Mouse (Mus musculus) midbrain, embryonic 10.5 days (tissue): Measurements from ENCODE around the gene Zfp174. TPM values are rescaled to one million over a fixed set of nuclear protein-coding genes. Genes with fewer than 3 reads are reported as not detected.
A peak's percentile ranks its signal among the peaks of the same experiment; 100 is the strongest.
"Not testable (repeated sequence)": the region's sequence is repeated elsewhere in the genome, so short reads cannot be mapped to it uniquely, and the experiment has no call there.

Experiments
- DNase-seq: peaks from one replicate; pipeline ENCODE4 v3.0.0-alpha.2; 2017; ENCODE audit warnings: low spot score
- H3K27ac ChIP-seq: fragments of 300-500 bp; sonication (generic); replicated peaks from 2 replicates; pipeline ENCODE4 v1.5.1; 2016; ENCODE audit warnings: mild to moderate bottlenecking
- H3K27me3 ChIP-seq: fragments of 300-500 bp; sonication (generic); 2 replicates; pipeline ENCODE4 v1.6.1; 2016; ENCODE audit warnings: low read depth, mild to moderate bottlenecking; ENCODE audit not compliant: poor library complexity, severe bottlenecking
- H3K36me3 ChIP-seq: fragments of 300-500 bp; sonication (generic); 2 replicates; pipeline ENCODE4 v1.6.1; 2016; ENCODE audit warnings: mild to moderate bottlenecking, moderate library complexity
- H3K4me1 ChIP-seq: fragments of 300-500 bp; sonication (generic); 2 replicates; pipeline ENCODE4 v1.6.1; 2016
- H3K4me3 ChIP-seq: fragments of 300-500 bp; sonication (generic); 2 replicates; pipeline ENCODE4 v1.5.1; 2016; ENCODE audit warnings: mild to moderate bottlenecking, moderate library complexity
- H3K9me3 ChIP-seq: fragments of 300-500 bp; sonication (generic); replicated peaks from 2 replicates; pipeline ENCODE4 v1.6.1; 2016; ENCODE audit warnings: mild to moderate bottlenecking
- WGBS: fragments of 180-500 bp; shearing (Covaris S2); methylation state at CpG from one replicate; pipeline ENCODE4 v1.1.7; 2016; 5-methylcytosine and 5-hydroxymethylcytosine counted together
- polyA plus RNA-seq: library from polyadenylated mRNA; unstranded; fragments of >200 nt; fragmentation: Nextera tagmentation; extraction: Ambion mirVana; gene quantifications from 2 replicates; pipeline ENCODE4 v1.2.1, GENCODE M21; 2016

The Zfp174 gene
- polyA plus RNA-seq = 1.00 and 1.3 TPM in 2 replicates

DNA sequence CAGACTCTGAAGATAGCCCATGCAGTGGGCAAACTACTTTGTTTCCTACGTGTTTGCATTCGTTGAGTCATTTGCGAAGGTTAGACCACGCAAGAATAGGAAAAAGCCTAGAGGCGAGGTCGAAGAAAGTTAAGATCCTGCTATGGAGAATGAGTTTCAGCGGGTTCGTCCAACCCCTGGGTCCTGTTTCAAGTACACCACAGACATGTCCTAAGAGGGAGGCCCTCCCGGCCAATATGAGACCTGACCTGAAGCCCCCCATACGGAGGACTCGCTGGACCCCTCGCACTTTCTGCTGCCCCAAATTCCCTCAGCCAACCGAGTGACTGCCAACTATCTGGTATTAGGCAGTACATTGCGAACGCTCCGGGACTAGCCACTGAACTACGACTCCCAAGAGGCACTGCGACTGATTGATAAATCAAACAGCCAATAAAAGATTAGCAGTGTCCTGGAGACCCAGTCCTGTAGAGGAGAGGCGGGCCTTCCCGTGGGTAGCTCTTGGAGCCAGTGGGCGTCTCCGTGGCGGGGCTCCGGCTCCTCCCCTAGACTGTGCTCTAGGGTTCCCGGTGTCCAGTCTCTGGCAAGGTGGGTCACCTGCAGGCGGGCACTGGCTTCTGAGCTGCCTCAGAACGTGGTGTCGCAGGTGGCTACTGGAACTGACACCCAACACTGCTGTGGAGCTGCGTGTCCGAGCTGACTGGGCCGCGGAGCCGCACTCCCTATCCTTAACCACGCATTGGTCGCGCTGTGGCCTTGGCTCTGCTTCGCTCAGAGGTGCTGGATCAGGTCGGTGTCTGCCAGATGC, at the start of gene Zfp174:
Zfp174 (plus strand) TSS at position 558 of the 808 bp plus-strand sequence.
- peak within 1 kb of the TSS; percentile 78 for H3K27ac ChIP-seq

DNA sequence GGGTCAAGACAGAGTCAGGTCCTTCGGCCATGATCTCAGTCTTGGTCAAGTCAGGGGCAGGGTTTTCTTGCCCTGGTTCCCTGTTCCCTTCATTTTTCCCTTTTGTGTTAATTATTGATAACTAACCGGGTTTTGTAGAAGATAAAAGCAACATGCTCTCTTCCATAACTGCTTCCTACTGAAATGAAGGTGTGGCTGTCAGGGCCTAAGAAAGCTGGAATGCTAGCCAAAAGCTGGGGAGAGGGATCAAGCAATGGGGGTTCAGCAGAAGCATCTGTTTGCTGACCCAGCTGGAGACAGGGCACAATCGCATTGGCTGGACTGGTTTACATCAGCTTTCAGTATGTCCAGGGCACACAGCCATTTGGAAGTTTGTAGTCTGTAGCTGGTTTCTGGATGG, 38.9 kb upstream of the Zfp174 start:
- Histone ChIP-seq H3K36me3 (no peaks in the 10 kb centered on the region), H3K4me3 (no peak overlapping the region), H3K4me1 (no peaks in the 10 kb centered on the region), H3K27ac (no peak overlapping the region), H3K27me3 (no peaks in the 10 kb centered on the region), H3K9me3 (peaks cover 17% of the 10 kb centered on the region)
- WGBS = 89% methylated on average over 3 of the region's 3 CpGs
- no peak for DNase-seq

More for the DNA sequence above, at the start of gene Zfp174:
- Histone ChIP-seq H3K9me3 (no peaks in the 10 kb centered on the region), H3K4me3 (peak within 1 kb of the TSS; percentile 75), H3K27me3 (no peaks in the 10 kb centered on the region), H3K4me1 (peaks cover 13% of the 10 kb centered on the region), H3K36me3 (no peaks in the 10 kb centered on the region)
- 3% methylated on average over 38 of the region's 38 CpGs for WGBS
- DNase-seq = peak; percentile 89

DNA sequence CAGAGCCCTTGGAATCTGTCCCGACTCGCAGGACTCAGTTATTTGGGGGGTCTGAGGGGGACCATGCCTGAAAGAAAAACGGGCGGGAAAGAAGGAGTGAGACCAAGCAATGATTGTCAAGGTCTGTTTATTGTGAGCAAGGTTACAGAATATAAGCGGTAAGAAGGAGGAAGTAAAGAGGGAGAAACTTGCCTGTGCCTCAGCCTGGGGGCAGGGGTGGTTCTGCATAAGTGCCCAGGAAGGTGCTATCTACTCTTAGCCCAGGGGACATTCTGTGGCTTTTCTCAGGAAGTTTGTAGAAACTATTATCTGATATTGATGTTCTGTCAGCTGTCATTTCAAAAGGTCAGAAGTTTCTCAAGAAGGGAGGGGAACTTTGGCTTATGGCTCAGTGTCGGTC, 32.4 kb upstream of the Zfp174 start:
- peaks cover 11% of the 10 kb centered on the region for H3K9me3 ChIP-seq
- H3K36me3 ChIP-seq, H3K4me3 ChIP-seq, H3K4me1 ChIP-seq, H3K27ac ChIP-seq, DNase-seq, H3K27me3 ChIP-seq: not testable (repeated sequence)
- WGBS = 81% methylated on average over 6 of the region's 6 CpGs

DNA sequence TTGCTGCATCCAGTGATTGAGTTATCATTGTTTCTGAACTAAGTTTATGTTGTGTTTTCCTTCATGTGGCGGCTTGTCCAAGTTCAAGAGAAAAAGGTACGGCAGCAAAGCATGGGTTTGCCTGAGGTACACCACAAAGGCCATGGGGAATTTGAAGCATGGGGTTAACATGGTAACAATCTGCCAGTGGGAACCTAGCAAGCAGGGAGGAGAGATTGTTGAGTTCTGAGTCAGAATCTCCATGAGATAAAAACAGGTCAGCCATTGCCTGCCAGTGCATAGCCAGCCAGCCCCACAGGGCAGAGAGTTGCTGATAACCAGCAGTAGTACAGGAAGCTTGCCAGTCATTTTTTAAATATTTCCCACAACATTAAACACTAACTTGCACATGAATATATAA, 26.9 kb upstream of the Zfp174 start:
- no peak overlapping the region for H3K27ac ChIP-seq
- H3K27me3 ChIP-seq = no peaks in the 10 kb centered on the region
- H3K4me3 ChIP-seq = no peak overlapping the region
- H3K9me3 ChIP-seq = 0 out of 2 replicates have a peak, but pooled peaks cover 4% of the 10 kb centered on the region
- WGBS = 94% methylated on average over 2 of the region's 2 CpGs
- no peaks in the 10 kb centered on the region for H3K4me1 ChIP-seq
- H3K36me3 ChIP-seq = no peaks in the 10 kb centered on the region
- DNase-seq = no peak

DNA sequence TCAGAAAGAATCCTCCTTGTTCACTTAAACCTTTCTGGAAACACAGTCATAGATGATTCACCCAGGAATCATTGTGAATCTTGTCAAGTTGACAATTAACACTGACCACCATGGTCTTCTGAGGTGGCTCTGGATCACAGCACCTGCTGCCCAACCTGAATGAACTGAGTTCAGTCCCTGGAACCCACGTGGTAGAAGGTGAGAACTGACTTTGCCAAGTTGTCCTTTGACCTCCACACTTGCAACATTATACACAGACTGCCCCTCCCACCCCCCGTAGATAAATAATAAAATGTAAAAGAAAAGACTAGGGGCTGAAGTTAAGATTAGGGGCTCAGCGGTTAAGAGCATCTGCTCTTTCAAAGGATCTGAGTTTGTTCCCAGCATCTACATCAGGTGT, 19.0 kb upstream of the Zfp174 start:
- no peaks in the 10 kb centered on the region; the same call in 1 of the 2 replicates for H3K9me3 ChIP-seq
- no peaks in the 10 kb centered on the region for H3K36me3 ChIP-seq
- H3K4me1 ChIP-seq = 0 out of 2 replicates have a peak, but pooled peaks cover 3% of the 10 kb centered on the region
- no peaks in the 10 kb centered on the region for H3K27me3 ChIP-seq
- no peak for DNase-seq
- WGBS = 54% methylated on average over 3 of the region's 3 CpGs
- H3K4me3 ChIP-seq = no peak overlapping the region
- H3K27ac ChIP-seq = no peak overlapping the region

DNA sequence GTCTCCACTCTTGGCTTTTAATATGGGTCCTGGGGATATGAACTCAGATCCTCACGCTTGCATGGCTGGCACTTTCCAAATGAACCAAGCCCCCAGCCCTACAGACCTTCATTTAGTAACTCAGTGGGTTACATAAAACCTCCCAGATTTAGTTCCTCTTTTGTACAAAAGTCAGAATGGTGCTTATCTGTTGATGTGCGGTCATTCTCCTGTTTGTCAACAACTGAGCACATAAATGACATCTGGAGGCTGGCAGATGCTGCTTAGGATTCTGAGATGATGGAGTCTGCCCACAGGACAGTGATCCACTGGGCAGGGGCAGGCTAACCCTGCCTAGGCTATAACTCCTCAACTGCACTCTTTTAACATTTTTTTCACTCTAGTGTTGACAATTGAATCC, 17.3 kb upstream of the Zfp174 start:
- no peaks in the 10 kb centered on the region for H3K27me3 ChIP-seq
- H3K27ac ChIP-seq = no peak overlapping the region
- no peaks in the 10 kb centered on the region; the same call in 1 of the 2 replicates for H3K9me3 ChIP-seq
- H3K4me1 ChIP-seq = 0 out of 2 replicates have a peak, but pooled peaks cover 3% of the 10 kb centered on the region
- H3K4me3 ChIP-seq = no peak overlapping the region
- DNase-seq = no peak
- H3K36me3 ChIP-seq = no peaks in the 10 kb centered on the region
- WGBS = 85% methylated on average over 2 of the region's 2 CpGs

DNA sequence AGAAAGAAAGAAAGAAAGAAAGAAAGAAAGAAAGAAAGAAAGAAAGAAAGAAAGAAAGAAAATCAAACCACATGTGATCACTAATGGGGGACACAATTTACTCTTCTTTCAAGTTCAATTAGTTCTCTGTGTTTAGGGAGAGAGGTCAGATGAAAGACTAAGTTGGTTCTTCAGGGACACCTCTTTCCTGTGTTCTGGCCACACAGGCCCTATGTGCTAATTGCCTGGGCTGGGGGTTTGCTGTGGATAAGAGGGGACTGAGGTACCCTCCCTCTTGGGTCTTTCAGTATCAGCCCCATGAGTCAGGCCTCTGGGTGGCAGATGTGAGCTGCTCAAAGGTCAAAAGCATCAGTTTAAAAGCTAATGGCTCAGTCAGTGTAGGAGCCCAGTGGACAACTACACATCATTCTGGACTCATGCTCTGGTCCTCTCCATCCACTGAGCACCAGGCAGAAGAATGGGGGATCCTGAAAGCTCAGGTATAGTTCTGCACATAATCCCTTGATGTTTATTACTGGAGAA, 16.4 kb upstream of the Zfp174 start, which contains the start of gene Olfr15:
Olfr15 (plus strand) TSS at position 291 of the 522 bp plus-strand sequence.
- DNase-seq = no peak
- Histone ChIP-seq H3K27ac (no peak within 1 kb of the TSS), H3K9me3 (no peaks in the 10 kb centered on the region; the same call in 1 of the 2 replicates), H3K4me3 (no peak within 1 kb of the TSS), H3K36me3 (no peaks in the 10 kb centered on the region), H3K27me3 (no peaks in the 10 kb centered on the region), H3K4me1 (0 out of 2 replicates have a peak, but pooled peaks cover 3% of the 10 kb centered on the region)

DNA sequence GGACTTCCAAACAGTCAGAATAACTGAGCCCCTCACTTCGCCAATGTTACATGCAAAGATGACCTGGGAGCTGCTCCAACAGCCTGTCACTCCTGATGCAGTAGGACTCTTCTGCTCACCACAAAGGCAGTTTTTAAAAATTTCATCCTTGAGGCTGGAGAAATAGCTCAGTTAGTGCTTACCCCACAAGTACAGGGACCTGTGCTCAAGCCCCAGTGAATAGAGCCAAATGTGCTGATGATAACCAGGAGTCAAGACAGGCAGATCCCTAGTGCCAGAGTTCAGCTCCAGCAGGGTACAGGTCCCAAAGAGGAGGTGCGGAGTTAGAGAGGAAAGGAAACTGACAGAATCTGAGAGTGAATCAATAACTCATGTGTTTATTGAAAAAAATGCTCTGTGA, 11.6 kb upstream of the Zfp174 start:
- Histone ChIP-seq H3K9me3 (no peaks in the 10 kb centered on the region), H3K4me1 (0 out of 2 replicates have a peak, but pooled peaks cover 3% of the 10 kb centered on the region), H3K36me3 (no peaks in the 10 kb centered on the region), H3K27ac (no peak overlapping the region), H3K27me3 (no peaks in the 10 kb centered on the region), H3K4me3 (no peak overlapping the region)
- no peak for DNase-seq
- 86% methylated on average over 2 of the region's 2 CpGs for WGBS

DNA sequence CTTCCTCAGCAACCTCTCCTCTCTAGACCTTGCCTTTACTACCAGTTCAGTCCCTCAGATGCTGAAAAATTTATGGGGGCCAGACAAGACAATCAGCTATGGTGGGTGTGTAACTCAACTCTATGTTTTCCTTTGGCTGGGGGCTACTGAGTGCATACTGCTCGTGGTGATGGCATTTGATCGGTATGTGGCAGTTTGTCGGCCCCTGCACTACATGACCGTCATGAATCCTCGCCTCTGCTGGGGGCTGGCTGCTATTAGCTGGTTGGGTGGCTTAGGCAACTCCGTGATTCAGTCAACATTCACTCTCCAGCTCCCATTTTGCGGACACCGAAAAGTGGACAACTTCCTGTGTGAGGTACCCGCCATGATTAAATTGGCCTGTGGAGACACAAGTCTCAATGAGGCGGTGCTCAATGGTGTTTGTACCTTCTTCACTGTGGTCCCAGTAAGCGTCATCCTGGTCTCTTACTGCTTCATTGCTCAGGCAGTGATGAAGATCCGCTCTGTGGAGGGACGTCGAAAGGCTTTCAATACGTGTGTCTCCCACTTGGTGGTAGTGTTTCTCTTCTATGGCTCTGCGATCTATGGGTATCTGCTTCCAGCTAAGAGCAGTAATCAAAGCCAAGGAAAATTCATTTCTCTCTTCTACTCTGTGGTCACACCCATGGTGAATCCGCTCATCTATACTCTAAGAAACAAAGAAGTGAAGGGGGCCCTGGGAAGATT, 7.7 kb upstream of the Zfp174 start:
- no peak overlapping the region for H3K27ac ChIP-seq
- WGBS = 62% methylated on average over 17 of the region's 17 CpGs
- H3K4me3 ChIP-seq = no peak overlapping the region
- H3K9me3 ChIP-seq = no peaks in the 10 kb centered on the region
- DNase-seq = no peak
- H3K4me1 ChIP-seq = no peaks in the 10 kb centered on the region
- H3K36me3 ChIP-seq = no peaks in the 10 kb centered on the region
- no peaks in the 10 kb centered on the region for H3K27me3 ChIP-seq

DNA sequence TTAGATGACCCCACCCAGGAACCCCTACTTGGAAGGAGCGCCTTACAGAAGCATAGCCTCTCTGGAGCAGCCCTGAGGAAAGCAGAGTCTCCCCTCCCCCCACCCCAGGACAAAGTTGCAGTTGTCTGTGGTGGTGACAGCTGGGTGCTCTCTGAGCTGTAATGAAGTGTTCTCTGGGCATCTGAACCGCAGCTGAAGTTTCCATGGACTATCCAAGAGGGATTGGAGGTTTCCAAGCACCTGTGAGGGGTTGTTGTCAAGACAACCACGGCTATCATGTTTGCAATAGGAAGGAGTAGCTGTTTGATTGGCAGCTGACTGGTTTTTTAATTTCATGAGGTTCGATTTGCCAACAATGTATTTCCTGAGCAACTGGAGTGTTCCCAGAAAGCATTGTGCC, 4.1 kb upstream of the Zfp174 start:
- no peaks in the 10 kb centered on the region for H3K9me3 ChIP-seq
- no peak for DNase-seq
- no peaks in the 10 kb centered on the region for H3K27me3 ChIP-seq
- WGBS = 42% methylated on average over 4 of the region's 4 CpGs
- no peak overlapping the region for H3K27ac ChIP-seq
- H3K4me1 ChIP-seq = peaks cover 11% of the 10 kb centered on the region
- H3K36me3 ChIP-seq = no peaks in the 10 kb centered on the region
- H3K4me3 ChIP-seq = no peak overlapping the region

DNA sequence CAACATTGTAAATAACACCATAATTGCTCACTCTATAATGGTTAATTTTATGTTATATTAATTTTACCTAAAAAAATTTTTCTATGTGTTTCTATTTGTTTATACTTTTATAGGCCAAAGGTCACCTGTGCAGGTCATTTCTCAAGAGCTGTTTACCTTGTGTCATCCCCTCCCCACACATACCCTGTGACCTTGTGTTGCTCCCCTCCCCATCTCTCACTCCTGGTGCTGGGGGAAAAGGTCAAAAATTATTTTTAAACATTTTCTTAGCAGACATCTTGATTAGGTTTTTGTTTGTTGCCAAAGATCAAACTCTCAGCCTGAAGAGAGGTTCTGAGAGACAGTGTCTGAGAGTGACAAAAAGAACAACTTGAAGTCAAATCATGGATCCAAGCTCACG, 3.3 kb upstream of the Zfp174 start:
- Histone ChIP-seq H3K27me3 (no peaks in the 10 kb centered on the region), H3K36me3 (no peaks in the 10 kb centered on the region), H3K4me3 (no peak overlapping the region), H3K27ac (no peak overlapping the region), H3K9me3 (no peaks in the 10 kb centered on the region), H3K4me1 (peaks cover 13% of the 10 kb centered on the region)
- WGBS = 69% methylated on average over 1 of the region's 1 CpGs
- no peak for DNase-seq

DNA sequence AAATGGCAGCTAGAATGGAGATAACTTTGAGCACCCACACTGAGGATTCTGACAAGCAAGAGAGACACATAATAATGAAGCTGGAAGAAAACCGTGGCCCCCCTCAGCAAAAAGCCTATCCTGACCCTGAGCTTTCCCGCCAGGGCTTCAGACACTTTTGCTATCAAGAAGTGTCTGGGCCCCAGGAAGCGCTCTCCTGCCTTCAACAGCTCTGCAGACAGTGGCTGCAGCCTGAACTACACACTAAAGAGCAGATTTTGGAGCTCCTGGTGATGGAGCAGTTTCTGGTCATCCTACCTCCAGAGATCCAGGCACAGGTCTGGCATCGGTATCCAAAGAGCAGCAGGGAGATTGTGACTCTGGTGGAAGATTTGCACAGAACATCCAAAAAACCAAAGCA, 803 bp downstream of the Zfp174 start:
- 71% methylated on average over 4 of the region's 4 CpGs for WGBS
- H3K4me3 ChIP-seq = peak overlapping the region; percentile 75
- H3K27ac ChIP-seq = no peak overlapping the region
- no peaks in the 10 kb centered on the region for H3K36me3 ChIP-seq
- DNase-seq = no peak
- no peaks in the 10 kb centered on the region for H3K9me3 ChIP-seq
- no peaks in the 10 kb centered on the region for H3K27me3 ChIP-seq
- H3K4me1 ChIP-seq = peaks cover 13% of the 10 kb centered on the region

DNA sequence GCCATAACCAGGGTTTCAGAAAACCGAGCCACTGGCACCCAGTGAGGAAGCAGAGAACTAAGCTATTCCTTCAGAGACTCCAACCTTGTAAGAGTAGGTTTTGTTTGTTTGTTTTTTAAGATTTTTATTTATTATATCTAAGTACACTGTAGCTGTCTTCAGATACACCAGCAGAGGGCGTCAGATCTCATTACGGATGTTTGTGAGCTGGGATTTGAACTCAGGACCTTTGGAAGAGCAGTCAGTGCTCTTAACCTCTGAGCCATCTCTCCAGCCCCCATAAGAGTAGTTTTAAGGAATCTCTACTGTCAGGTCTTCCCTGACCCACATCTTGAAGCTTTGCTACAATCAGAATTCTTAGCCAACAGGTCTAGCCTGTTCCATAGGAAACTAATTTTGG, 1.3 kb downstream of the Zfp174 start:
- WGBS = 76% methylated on average over 3 of the region's 3 CpGs
- no peak overlapping the region for H3K27ac ChIP-seq

More for the DNA sequence above, 1.3 kb downstream of the Zfp174 start:
- Histone ChIP-seq H3K27me3 (no peaks in the 10 kb centered on the region), H3K4me1 (peaks cover 13% of the 10 kb centered on the region), H3K9me3 (no peaks in the 10 kb centered on the region), H3K36me3 (no peaks in the 10 kb centered on the region), H3K4me3 (no peak overlapping the region)
- no peak for DNase-seq
